Mouse (Mus musculus) kidney, embryonic 16.5 days (tissue): Measurements from ENCODE around the gene Selenom. TPM values are rescaled to one million over a fixed set of nuclear protein-coding genes. Genes with fewer than 3 reads are reported as not detected.

ENCODE experiments used
- ATAC-seq: fragments of 200-750 bp; cut with Nextera tagmentation; 2 replicates; pipeline ENCODE4 v1.8.0; 2017; ENCODE audit warnings: moderate TSS enrichment; ENCODE audit not compliant: low FRiP score, low TSS enrichment
- H3K27ac ChIP-seq: fragments of 300-500 bp; sonication (generic); 2 replicates; pipeline ENCODE4 v1.5.1; 2014; ENCODE audit warnings: low read length
- H3K27me3 ChIP-seq: fragments of 300-500 bp; sonication (generic); 2 replicates; pipeline ENCODE4 v1.6.1; 2014; ENCODE audit warnings: low read length, control low read depth, mixed read lengths; ENCODE audit not compliant: insufficient read depth
- H3K36me3 ChIP-seq: fragments of 300-500 bp; sonication (generic); 2 replicates; pipeline ENCODE4 v1.6.1; 2014; ENCODE audit warnings: low read length, control low read depth, mixed read lengths; ENCODE audit not compliant: insufficient read depth
- H3K4me1 ChIP-seq: fragments of 300-500 bp; sonication (generic); 2 replicates; pipeline ENCODE4 v1.6.1; 2014; ENCODE audit warnings: low read length, control low read depth, mixed read lengths; ENCODE audit not compliant: insufficient read depth
- H3K4me2 ChIP-seq: fragments of 300-500 bp; sonication (generic); replicated peaks from 2 replicates; pipeline ENCODE4 v1.6.1; 2014; ENCODE audit warnings: low read depth, low read length
- H3K4me3 ChIP-seq: fragments of 300-500 bp; sonication (generic); 2 replicates; pipeline ENCODE4 v1.5.1; 2014; ENCODE audit warnings: mild to moderate bottlenecking, low read length
- H3K9ac ChIP-seq: fragments of 300-500 bp; sonication (generic); replicated peaks from 2 replicates; pipeline ENCODE4 v1.6.1; 2014; ENCODE audit warnings: low read length
- H3K9me3 ChIP-seq: fragments of 300-500 bp; sonication (generic); 2 replicates; pipeline ENCODE4 v1.6.1; 2016; ENCODE audit warnings: low read length, control low read depth
- WGBS: fragments of 180-500 bp; shearing (Covaris S2); extraction: QIAGEN DNeasy Blood & Tissue Kit; methylation state at CpG from one replicate; pipeline ENCODE4 v1.1.7; 2014; 5-methylcytosine and 5-hydroxymethylcytosine counted together
- polyA plus RNA-seq: library from polyadenylated mRNA; unstranded; fragments of >200 nt; fragmentation: Nextera tagmentation; extraction: Ambion mirVana; gene quantifications from 2 replicates; pipeline ENCODE4 v1.2.1, GENCODE M21; 2015

Gene Selenom
- polyA plus RNA-seq, 1 experiment from 2014 or later, result 114 TPM

DNA sequence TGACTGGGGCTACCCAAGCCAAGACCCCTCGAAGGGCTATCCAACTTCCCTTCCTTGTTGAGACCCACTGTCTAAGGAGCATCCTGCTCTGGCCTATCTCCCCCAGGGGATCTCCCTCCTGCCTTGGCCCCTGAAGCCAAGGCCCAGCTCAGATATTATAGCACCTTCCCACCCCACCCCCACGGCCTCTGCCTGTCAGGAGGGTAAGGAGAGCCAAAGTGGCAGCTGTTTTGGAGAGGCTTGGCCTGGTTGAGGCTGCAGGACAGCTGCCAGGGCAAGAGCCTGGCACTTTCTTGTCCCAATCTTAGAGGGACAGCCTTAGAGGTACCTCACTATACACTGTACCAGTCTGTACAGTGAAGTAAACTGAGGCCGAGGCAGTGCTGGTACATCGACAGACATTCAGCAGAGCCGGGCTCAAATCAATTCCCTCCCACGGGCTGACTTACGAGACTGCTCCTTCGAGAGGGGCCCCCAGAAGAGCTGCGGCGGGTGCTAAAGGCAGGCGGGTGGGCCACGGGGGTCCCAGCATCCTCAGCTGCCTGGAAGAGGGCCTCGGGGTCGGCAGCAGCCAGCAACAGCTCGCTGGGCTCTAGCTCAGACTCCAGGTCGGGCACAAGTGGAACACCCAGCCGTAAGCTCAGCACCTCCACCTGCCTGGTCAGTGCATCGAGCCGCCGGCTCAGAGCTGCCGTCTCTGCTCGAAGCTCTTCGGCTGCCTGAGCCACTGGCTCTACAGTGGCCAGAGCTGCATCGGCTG is 12.7 kb downstream of the Selenom start:
- H3K4me2 ChIP-seq, result no peak overlapping the region
- peaks cover 82% of the 10 kb centered on the region for H3K36me3 ChIP-seq
- no peak overlapping the region for H3K27ac ChIP-seq
- H3K9ac ChIP-seq, result no peak overlapping the region
- no peak overlapping the region for H3K4me3 ChIP-seq
- no peaks in the 10 kb centered on the region for H3K4me1 ChIP-seq
- H3K27me3 ChIP-seq, result no peaks in the 10 kb centered on the region
- ATAC-seq, result no peak
- no peaks in the 10 kb centered on the region for H3K9me3 ChIP-seq
- WGBS, result 87% methylated on average over 24 of the region's 24 CpGs

DNA sequence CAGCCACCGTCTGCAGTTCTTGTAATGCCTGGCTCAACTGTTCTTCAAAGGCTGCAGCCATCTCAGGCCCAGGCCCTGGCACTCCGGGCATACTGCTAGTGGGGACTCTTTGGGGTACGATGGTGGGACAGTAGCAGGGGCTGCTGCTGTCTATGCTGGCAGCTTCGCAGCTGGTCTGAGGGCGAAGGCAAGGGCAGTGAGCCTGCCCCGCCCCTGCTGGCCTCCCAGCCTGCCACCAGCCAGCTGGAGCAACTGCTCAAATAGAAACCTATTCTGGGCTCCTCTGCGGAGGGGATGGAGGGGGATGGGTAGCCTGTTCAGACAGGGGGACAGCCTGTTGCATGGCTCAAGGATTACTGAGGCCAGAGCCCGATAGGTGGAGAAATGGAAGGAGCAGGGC is 13.3 kb downstream of the Selenom start:
- H3K27me3 ChIP-seq, result no peaks in the 10 kb centered on the region
- no peak overlapping the region for H3K27ac ChIP-seq
- no peak overlapping the region for H3K9ac ChIP-seq
- H3K4me1 ChIP-seq, result no peaks in the 10 kb centered on the region
- no peak for ATAC-seq
- no peak overlapping the region for H3K4me3 ChIP-seq
- H3K4me2 ChIP-seq, result no peak overlapping the region
- 87% methylated on average over 8 of the region's 8 CpGs for WGBS
- H3K9me3 ChIP-seq, result no peaks in the 10 kb centered on the region
- H3K36me3 ChIP-seq, result peaks cover 82% of the 10 kb centered on the region

DNA sequence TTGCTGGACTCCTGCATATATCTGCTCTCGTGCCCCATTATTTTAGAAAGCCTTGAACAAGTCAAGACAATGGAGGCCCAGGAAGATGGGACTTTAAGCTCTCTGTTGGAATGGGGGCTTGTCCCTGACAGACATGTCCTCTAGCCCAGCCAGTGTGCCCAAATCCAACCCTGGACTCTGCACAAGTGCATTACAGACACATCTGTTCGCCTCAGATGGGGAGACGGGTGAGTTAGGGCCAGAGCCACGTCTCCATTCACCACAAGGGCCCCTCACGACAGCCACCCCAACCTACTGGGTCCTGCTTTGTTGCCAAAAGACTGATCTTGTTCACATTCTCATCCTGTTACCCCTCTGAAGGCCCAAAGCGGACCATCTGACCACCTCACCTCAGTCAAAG is 13.7 kb downstream of the Selenom start:
- H3K9ac ChIP-seq, result no peak overlapping the region
- no peak for ATAC-seq
- 90% methylated on average over 6 of the region's 6 CpGs for WGBS
- H3K9me3 ChIP-seq, result no peaks in the 10 kb centered on the region
- no peak overlapping the region for H3K27ac ChIP-seq
- no peaks in the 10 kb centered on the region for H3K4me1 ChIP-seq
- H3K4me3 ChIP-seq, result no peak overlapping the region
- H3K27me3 ChIP-seq, result no peaks in the 10 kb centered on the region
- H3K4me2 ChIP-seq, result no peak overlapping the region
- peaks cover 86% of the 10 kb centered on the region for H3K36me3 ChIP-seq

DNA sequence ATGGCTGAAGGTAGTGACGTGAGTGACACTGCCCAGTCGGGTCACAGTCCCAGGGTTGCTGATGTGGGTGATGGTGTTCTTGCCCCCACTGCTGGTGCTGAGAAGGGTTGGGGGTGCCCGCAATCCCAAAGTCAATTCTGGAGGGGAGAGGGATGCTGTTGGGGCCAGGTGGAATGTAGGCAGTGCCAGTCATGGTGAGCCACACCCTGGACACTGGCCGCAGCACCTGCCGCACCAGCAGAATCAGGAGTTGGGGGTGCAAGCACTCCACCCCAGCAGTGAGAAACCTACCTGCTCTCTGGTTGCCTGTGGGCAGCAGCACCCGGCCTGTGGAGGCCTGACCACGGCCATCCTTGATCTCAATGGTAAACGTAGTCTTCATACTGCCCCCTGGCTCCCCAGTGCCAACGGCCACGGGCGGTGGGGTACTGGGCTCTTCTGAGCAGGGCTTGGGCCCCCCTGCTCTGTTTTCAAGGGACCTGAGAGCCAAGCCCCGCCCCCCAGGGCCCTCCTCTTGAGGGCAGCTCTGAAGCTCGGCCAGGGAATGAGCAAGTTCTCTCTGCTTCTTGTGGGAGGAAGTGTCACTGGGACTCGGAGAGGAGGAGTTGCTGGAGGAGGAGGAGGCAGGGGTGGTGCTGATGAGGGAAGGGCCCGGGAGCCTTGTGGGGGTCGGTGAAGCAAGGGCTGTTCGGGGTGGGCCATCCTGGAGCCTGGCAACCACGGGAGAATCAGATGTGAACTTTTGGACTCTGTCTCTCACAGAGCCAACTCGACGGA is 15.2 kb downstream of the Selenom start:
- H3K27me3 ChIP-seq, result no peaks in the 10 kb centered on the region
- no peak overlapping the region for H3K4me2 ChIP-seq
- 67% methylated on average over 20 of the region's 20 CpGs for WGBS
- ATAC-seq, result peak; percentile 43; the same call in 1 of the 2 replicates
- no peaks in the 10 kb centered on the region for H3K4me1 ChIP-seq
- H3K27ac ChIP-seq, result no peak overlapping the region
- no peak overlapping the region for H3K9ac ChIP-seq
- H3K4me3 ChIP-seq, result no peak overlapping the region
- H3K9me3 ChIP-seq, result no peaks in the 10 kb centered on the region
- peaks cover 90% of the 10 kb centered on the region for H3K36me3 ChIP-seq

DNA sequence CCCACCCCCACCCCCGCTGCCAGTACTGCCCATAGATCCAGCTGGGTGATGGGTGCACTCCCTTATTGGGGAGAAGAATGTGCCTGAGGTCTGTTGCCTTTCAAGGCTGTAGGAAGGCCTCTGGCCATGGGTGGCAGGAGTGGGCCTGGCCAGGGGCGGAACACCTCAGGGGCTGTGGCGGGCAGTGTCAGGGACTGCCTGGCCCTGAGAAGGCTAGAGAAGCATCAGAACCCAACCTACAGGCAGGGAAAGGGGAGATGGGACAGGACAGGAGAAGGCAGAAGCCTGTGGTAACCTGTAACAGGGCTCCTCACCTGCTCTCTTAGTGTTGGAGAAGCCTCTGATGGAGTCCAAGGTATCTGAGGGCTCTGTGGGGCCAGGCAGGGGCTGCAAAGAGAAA is 16.2 kb downstream of the Selenom start:
- Histone ChIP-seq H3K27me3 (no peaks in the 10 kb centered on the region), H3K9me3 (no peaks in the 10 kb centered on the region), H3K9ac (no peak overlapping the region), H3K27ac (no peak overlapping the region), H3K4me1 (peaks cover under 1% of the 10 kb centered on the region; the same call in 1 of the 2 replicates), H3K36me3 (peaks cover 80% of the 10 kb centered on the region), H3K4me3 (no peak overlapping the region), H3K4me2 (no peak overlapping the region)
- 96% methylated on average over 3 of the region's 3 CpGs for WGBS
- ATAC-seq, result no peak

DNA sequence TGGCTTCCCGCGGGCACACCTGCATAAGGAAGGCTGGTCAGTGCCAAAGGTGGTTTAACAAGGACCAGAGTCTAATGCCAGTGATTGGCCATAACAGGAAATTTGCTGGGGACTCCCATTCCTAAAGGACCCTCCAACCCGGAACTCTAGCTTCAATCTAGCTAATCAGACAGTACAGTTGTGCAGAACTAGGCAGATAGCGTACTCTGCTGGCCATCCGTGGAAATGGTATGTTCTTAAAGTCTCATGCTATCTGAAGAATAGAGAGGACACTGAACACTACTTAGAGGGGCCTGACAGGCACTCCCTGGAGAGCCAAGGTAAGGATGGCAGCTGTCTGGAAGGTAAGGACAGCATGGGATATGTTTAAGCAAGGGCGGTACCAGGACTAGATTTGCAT is 17.1 kb downstream of the Selenom start:
- WGBS, result 82% methylated on average over 6 of the region's 6 CpGs
- peaks cover 9% of the 10 kb centered on the region for H3K4me1 ChIP-seq

DNA sequence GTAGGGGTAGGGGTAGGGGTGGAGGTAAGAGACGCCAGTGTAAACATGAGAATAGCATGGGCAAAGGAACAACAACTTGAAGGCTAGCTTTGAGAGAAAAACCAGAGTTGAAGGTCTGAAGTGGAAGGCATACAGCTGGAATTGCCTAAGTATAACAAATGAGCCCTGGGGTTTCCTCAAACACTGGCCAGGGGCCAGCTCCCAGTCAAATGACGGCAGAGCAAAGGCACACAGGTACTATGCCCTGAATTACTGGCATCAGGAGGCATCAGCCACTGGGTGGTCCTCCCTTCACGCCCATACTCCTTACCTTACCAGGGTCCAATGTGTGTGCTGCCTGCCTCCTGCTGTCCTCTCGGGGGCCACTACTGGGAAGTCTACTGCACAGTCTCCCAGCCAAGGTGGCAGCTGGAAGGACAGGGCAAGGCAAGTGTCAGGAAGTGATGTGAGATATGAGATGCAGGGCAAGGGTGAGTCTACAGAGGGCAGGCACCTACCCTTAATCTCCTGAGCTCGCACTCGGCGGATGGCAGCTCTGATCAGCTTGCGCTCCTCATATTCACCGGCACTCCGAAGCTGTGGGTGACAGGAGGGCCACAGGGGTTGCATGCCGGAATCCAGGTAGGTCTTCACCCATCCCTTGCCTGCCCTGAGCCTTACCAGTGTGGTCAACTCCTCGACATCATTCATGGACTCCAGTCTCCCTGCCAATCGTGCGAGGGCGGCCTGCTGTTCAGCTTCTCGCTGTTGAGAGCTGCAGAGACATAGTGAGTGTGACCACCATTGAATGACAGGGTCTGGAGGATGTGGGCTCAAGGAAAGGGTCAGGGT is 17.8 kb downstream of the Selenom start:
- Histone ChIP-seq H3K27me3 (no peaks in the 10 kb centered on the region), H3K4me1 (peaks cover 16% of the 10 kb centered on the region), H3K4me3 (no peak overlapping the region), H3K4me2 (no peak overlapping the region), H3K36me3 (peaks cover 64% of the 10 kb centered on the region), H3K27ac (no peak overlapping the region), H3K9ac (no peak overlapping the region), H3K9me3 (no peaks in the 10 kb centered on the region)
- WGBS, result 82% methylated on average over 16 of the region's 16 CpGs
- ATAC-seq, result no peak

More for the DNA sequence above, 17.1 kb downstream of the Selenom start:
- H3K9ac ChIP-seq, result no peak overlapping the region
- no peaks in the 10 kb centered on the region for H3K9me3 ChIP-seq
- H3K36me3 ChIP-seq, result peaks cover 71% of the 10 kb centered on the region
- H3K27me3 ChIP-seq, result no peaks in the 10 kb centered on the region
- no peak for ATAC-seq
- no peak overlapping the region for H3K4me3 ChIP-seq
- H3K4me2 ChIP-seq, result no peak overlapping the region
- H3K27ac ChIP-seq, result no peak overlapping the region

DNA sequence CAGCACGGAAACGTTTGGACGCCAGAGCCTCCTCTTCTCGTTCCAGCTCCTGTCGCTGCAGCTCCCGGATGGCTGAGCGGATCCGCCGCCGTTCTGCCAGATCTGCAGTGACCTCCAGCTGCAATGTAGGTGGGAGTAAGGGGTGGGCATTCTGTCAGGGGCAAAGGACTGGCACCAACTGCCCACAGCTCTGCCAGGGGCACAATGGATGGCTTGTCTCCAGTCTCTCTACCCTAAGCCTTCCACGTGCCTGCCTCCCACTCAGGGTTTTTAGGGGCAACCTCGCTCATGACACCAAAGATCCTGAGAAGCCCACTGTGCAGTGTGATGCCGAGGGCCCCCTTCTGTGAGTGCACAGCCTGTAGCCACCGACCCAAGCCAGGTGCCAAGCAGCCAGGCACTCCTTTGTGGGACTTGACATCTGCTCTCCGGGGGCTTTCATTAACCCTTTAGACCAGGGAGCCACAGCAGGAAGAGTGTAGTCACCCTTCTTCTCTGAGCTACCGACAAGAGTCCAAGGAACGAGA is 19.0 kb downstream of the Selenom start:
- Histone ChIP-seq H3K27me3 (no peaks in the 10 kb centered on the region), H3K4me2 (no peak overlapping the region), H3K4me1 (peaks cover 27% of the 10 kb centered on the region), H3K9ac (no peak overlapping the region), H3K36me3 (peaks cover 54% of the 10 kb centered on the region), H3K27ac (no peak overlapping the region), H3K9me3 (no peaks in the 10 kb centered on the region), H3K4me3 (no peak overlapping the region)
- WGBS, result 87% methylated on average over 17 of the region's 17 CpGs
- ATAC-seq, result no peak

DNA sequence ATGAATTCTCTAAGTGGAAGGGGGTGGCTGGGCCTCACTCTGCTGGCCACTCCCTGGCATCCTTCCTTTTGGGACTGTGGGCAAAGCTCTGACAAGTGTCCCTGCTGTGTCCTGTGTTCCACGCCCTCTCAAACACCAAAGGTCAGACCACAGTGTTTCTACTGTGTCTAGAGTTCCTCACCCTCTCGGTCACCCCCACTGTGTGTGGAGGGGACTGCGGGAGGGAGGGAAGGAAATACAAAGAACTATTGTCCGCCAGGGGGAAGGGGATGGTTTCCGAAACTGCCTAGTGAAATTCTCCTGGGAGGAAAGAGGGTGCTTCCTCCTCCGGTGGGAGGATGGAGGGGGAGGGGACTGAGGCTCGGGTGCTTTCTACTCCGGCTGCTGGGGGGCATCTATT is 20.5 kb downstream of the Selenom start:
- Histone ChIP-seq H3K4me1 (peaks cover 30% of the 10 kb centered on the region), H3K27ac (peak overlapping the region; percentile 11; the same call in 1 of the 2 replicates), H3K36me3 (peaks cover 39% of the 10 kb centered on the region), H3K4me2 (peak overlapping the region; percentile 67), H3K27me3 (no peaks in the 10 kb centered on the region), H3K9me3 (no peaks in the 10 kb centered on the region), H3K9ac (peak overlapping the region; percentile 28), H3K4me3 (peak overlapping the region; percentile 44)
- WGBS, result 17% methylated on average over 8 of the region's 8 CpGs
- no peak for ATAC-seq
